ENCODE assay signal across 8 mouse cellular contexts in the genomic region with DNA sequence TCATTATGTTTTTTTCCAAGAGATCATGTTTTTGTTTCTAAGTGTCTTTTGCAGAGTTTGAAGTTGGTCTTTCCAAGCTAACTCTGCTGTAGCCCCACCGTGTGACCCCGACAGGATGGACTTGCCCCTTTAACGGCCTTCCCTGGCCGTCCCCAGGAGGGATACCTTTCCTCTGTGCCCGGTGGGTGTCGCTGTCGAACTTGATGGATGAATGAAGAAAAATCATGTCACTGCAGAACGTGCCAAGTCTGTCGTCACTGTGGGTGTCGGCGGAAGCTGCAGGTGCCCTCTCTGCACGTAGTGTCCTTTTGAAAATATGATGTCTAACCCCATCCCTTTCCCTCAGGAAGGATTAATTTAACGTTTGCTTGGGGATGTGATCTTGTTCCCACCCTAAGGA.
DNase-seq lines count a peak whose midpoint lies in the region; ATAC-seq and TF ChIP-seq lines count a peak whose summit lies in the region.

No protein-coding gene starts in this region.

- H3K9me3 ChIP-seq in kidney, embryonic 15.5 days (replicated peaks) = no peaks in the 10 kb centered on the region
- no peaks in the 10 kb centered on the region for H3K9me3 ChIP-seq in MEL (replicated peaks; ENCODE audit: insufficient read depth, low read length)
- H3K9me3 ChIP-seq in hindbrain, embryonic 12.5 days (replicated peaks) = no peaks in the 10 kb centered on the region

- WGBS in kidney, adult 2 months = 22% methylated on average over 13 of the region's 13 CpGs
- WGBS in kidney, embryonic 15.5 days = 45% methylated on average over 13 of the region's 13 CpGs
- WGBS in hindbrain, embryonic 12.5 days = 50% methylated on average over 13 of the region's 13 CpGs

- H3K27me3 ChIP-seq in kidney, adult 2 months (replicated peaks; ENCODE audit: control insufficient read depth, insufficient read depth, low read length) = no peaks in the 10 kb centered on the region
- no peaks in the 10 kb centered on the region for H3K27me3 ChIP-seq in kidney, embryonic 15.5 days
- H3K27me3 ChIP-seq in MEL (ENCODE audit: control insufficient read depth in 1 of 2, insufficient read depth in 2 of 2, low read length in 2 of 2) = no peaks in the 10 kb centered on the region
- H3K27me3 ChIP-seq in hindbrain, embryonic 12.5 days = no peaks in the 10 kb centered on the region

- H3K79me2 ChIP-seq in MEL (ENCODE audit: control insufficient read depth, insufficient read depth, low read length, poor library complexity) = no peaks in the 10 kb centered on the region

- H3K4me3 ChIP-seq in kidney, adult 2 months (ENCODE audit: insufficient read depth, low read depth, low read length) = no peak overlapping the region
- no peak overlapping the region for H3K4me3 ChIP-seq in kidney, embryonic 15.5 days (replicated peaks)
- no peak overlapping the region for H3K4me3 ChIP-seq in MEL (ENCODE audit: control insufficient read depth in 1 of 2, insufficient read depth in 1 of 2, low read depth in 2 of 2, low read length in 2 of 2)
- no peak overlapping the region for H3K4me3 ChIP-seq in hindbrain, embryonic 12.5 days

- no peak overlapping the region for H3K27ac ChIP-seq in kidney, adult 2 months (ENCODE audit: insufficient read depth, low read depth, low read length)
- H3K27ac ChIP-seq in kidney, embryonic 15.5 days = no peak overlapping the region
- no peak overlapping the region for H3K27ac ChIP-seq in MEL (ENCODE audit: control insufficient read depth, low read depth, low read length)
- H3K27ac ChIP-seq in hindbrain, embryonic 12.5 days = no peak overlapping the region

- no peak for ATAC-seq in kidney, embryonic 15.5 days (replicated peaks; ENCODE audit: low FRiP score)
- no peak for ATAC-seq in hindbrain, embryonic 12.5 days (ENCODE audit: low FRiP score)

- no peak for TF ChIP-seq EP300 in MEL (IDR thresholded peaks at IDR 0.05; ENCODE audit: low read depth in 1 of 2, low read length in 2 of 2)

- TF ChIP-seq POLR2A in kidney, adult 2 months (IDR thresholded peaks at IDR 0.05; ENCODE audit: low read depth, low read length) = no peak
- TF ChIP-seq POLR2A in MEL (IDR thresholded peaks at IDR 0.05; ENCODE audit: control insufficient read depth in 1 of 2, insufficient read depth in 1 of 2, low read depth in 1 of 2, low read length in 2 of 2, poor library complexity in 1 of 2) = no peak

- DNase-seq in kidney, adult 2 months = peak; percentile 79
- DNase-seq in MEL (ENCODE audit: low read depth, low spot score) = no peak
- DNase-seq in cerebellum, adult 9-10 months = peak; percentile 94
- peak; percentile 84 for DNase-seq in heart, postnatal 4 days
- peak; percentile 81 for DNase-seq in left cerebral cortex, postnatal 4 days
- DNase-seq in skeletal muscle tissue, adult 2 months (ENCODE audit: low read depth, low spot score) = peak; percentile 66

- H3K9ac ChIP-seq in kidney, embryonic 15.5 days = no peak overlapping the region
- no peak overlapping the region for H3K9ac ChIP-seq in MEL (ENCODE audit: control insufficient read depth, low read depth, low read length, poor library complexity, severe bottlenecking)
- H3K9ac ChIP-seq in hindbrain, embryonic 12.5 days = no peak overlapping the region

- TF ChIP-seq CTCF in kidney, adult 2 months (conservative IDR thresholded peaks at IDR 0.05; ENCODE audit: insufficient read depth, insufficient read length, low read depth, low read length) = peak; percentile 69
- TF ChIP-seq CTCF in MEL (IDR thresholded peaks at IDR 0.05 in 2 of 3, conservative IDR thresholded peaks at IDR 0.05 in 1 of 3; ENCODE audit: control insufficient read depth in 1 of 3, insufficient read depth in 1 of 3, low read depth in 2 of 3, low read length in 3 of 3, poor library complexity in 1 of 3, severe bottlenecking in 1 of 3) = peak in 1 of 3 experiments; percentile 12; a peak in 1 of 6 replicates

- no peaks in the 10 kb centered on the region for H3K36me3 ChIP-seq in kidney, adult 2 months (ENCODE audit: control insufficient read depth, insufficient read depth, low read length)
- peaks cover 16% of the 10 kb centered on the region; the same call in 1 of the 2 replicates for H3K36me3 ChIP-seq in kidney, embryonic 15.5 days
- no peaks in the 10 kb centered on the region for H3K36me3 ChIP-seq in MEL (ENCODE audit: control insufficient read depth in 1 of 2, insufficient read depth in 2 of 2, low read length in 2 of 2)
- peaks cover 23% of the 10 kb centered on the region; the same call in 1 of the 2 replicates for H3K36me3 ChIP-seq in hindbrain, embryonic 12.5 days

- no peak for TF ChIP-seq RAD21 in MEL (IDR thresholded peaks at IDR 0.05; ENCODE audit: low read depth, low read length)

- H3K4me1 ChIP-seq in kidney, adult 2 months (ENCODE audit: control insufficient read depth, insufficient read depth, low read length) = peaks cover 15% of the 10 kb centered on the region; the same call in 1 of the 2 replicates
- H3K4me1 ChIP-seq in kidney, embryonic 15.5 days = no peaks in the 10 kb centered on the region
- H3K4me1 ChIP-seq in MEL (ENCODE audit: control insufficient read depth in 1 of 2, insufficient read depth in 2 of 2, low read length in 2 of 2) = no peaks in the 10 kb centered on the region
- no peaks in the 10 kb centered on the region for H3K4me1 ChIP-seq in hindbrain, embryonic 12.5 days

- intact Hi-C loops in left cerebral cortex, postnatal 4 days (cut with DNase I) = no loop called here

- H3K4me2 ChIP-seq in kidney, embryonic 15.5 days = no peak overlapping the region
- H3K4me2 ChIP-seq in hindbrain, embryonic 12.5 days (replicated peaks) = no peak overlapping the region

TF ChIP-seq in MEL, 35 proteins besides CTCF, POLR2A, EP300 and RAD21:
- TF ChIP-seq SMC3 (IDR thresholded peaks at IDR 0.05; ENCODE audit: low read depth, low read length) (0 out of 2 replicates have a peak, but pooled peaks have one; percentile 25), POLR2AphosphoS2 (IDR thresholded peaks at IDR 0.05; ENCODE audit: low read length) (no peak)
